Mouse (Mus musculus): Measurements from ENCODE around the gene Zglp1. TPM values are rescaled to one million over a fixed set of nuclear protein-coding genes. Genes with fewer than 3 reads are reported as not detected.
"Not testable (repeated sequence)": the region's sequence is repeated elsewhere in the genome, so short reads cannot be mapped to it uniquely, and the experiment has no call there.

Gene Zglp1
- total RNA-seq, 2 experiments from 2014 or later, result 1.3 TPM; not detected in 1

GRCm38 (mm10) chr9:21051578-21051977 lies 15.3 kb downstream of the Zglp1 start:
- no peak for DNase-seq (ENCODE audit: extremely low spot score in 1 of 2, low spot score in 2 of 2)
- Histone ChIP-seq H3K27ac (no peak overlapping the region), H3K4me3 (no peak overlapping the region)
- intact Hi-C loops (cut with DNase I), result no loop called here
- TF ChIP-seq CTCF (IDR thresholded peaks at IDR 0.05), result no peak

DNA sequence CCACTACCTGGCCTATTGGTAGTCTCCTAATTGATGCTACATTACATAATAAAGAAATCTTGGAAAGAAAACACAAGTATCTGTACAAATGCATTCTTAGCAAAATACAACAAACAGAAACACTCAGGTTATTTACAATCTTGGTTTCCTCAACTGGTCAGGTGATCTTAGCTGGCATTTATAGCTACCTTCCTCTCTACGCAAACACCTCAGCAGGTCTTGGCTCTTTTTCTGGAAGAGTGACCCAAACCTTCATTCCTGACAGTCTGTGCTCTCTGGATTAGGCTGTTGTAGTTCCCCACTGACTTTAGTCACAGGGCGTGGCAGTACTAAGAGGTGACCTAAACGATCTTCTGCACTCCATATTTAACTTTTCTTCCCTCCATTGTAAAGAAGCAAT lies 21.7 kb downstream of the Zglp1 start:
- no peak for TF ChIP-seq CTCF (IDR thresholded peaks at IDR 0.05)
- no peak overlapping the region for H3K27ac ChIP-seq

DNA sequence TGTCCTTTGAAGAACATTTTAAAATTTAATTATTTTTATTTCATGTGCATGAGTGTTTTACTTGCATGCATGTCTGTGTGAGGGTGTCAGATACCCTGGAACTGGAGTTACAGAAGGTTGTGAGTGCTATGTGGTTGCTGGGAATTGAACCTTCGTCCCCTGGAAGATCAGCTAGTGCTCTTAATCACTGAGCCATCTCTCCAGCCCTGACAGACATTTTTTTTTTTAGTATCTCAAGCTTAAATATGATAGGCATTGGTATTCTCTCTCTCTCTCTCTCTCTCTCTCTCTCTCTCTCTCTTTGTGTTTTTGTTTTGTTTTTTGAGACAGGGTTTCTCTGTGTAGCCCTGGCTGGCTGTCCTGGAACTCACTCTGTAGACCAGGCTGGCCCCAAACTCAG lies 22.1 kb downstream of the Zglp1 start:
- H3K27ac ChIP-seq; DNase-seq (ENCODE audit: extremely low spot score in 1 of 2, low spot score in 2 of 2); H3K4me3 ChIP-seq; intact Hi-C loops (cut with DNase I): not testable (repeated sequence)

More for the DNA sequence above, 21.7 kb downstream of the Zglp1 start:
- intact Hi-C loops (cut with DNase I), result no loop called here
- H3K4me3 ChIP-seq, result no peak overlapping the region
- DNase-seq (ENCODE audit: extremely low spot score in 1 of 2, low spot score in 2 of 2), result no peak

DNA sequence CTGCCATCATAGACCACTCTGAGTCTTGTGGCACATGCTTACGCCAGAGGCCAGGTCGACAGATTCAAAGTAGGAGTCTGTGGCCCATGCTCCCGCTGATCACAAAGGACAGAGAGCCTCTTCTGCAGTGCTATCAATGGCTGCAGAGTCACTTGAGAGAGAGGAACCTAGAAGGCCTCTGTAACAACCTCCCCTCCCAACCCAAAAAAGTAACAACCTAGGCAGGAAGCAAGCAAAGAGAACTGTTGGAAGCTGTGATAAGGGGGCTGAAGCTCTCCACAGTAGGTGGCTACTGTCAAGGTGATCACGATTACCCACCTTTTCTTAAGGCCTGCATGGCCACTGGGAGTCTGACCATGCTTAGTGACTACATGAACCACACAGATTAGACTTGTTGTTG lies 23.3 kb downstream of the Zglp1 start:
- Histone ChIP-seq H3K4me3 (no peak overlapping the region), H3K27ac (no peak overlapping the region)
- intact Hi-C loops (cut with DNase I), result no loop called here
- DNase-seq (ENCODE audit: extremely low spot score in 1 of 2, low spot score in 2 of 2), result no peak
- TF ChIP-seq CTCF (IDR thresholded peaks at IDR 0.05), result no peak

GRCm38 (mm10) chr9:21041308-21041707 lies 25.6 kb downstream of the Zglp1 start:
- no peak overlapping the region for H3K4me3 ChIP-seq
- intact Hi-C loops (cut with DNase I), result loop anchor here (1.0 to 2.0 kb wide), 2 partner anchors 22 to 31 kb away; partner anchors contain the start of genes Fdx1l and Gm49373
- TF ChIP-seq CTCF (IDR thresholded peaks at IDR 0.05), result no peak
- peak; percentile 63 to 73 for DNase-seq (ENCODE audit: extremely low spot score in 1 of 2, low spot score in 2 of 2)
- peak overlapping the region; percentile 87; the same call in 1 of the 2 replicates for H3K27ac ChIP-seq

DNA sequence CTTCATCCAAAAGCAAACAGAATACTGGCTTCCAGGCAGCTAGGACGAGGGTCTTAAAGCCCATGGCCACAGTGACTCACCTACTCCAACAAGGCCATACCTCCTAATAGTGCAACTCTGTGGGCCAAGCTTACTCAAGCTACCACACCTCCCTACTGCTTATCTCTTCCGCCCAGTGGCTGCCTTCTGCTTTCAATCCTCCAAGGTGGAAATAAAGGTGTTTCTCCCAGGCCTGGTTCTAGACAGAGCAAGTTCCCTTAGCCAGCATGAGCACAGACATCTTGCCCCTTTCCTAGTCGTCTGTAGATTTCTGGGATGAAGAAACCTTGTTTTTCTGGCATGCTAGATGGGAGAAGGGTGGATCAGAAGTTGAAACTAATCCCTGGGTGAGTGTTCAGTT lies 27.1 kb downstream of the Zglp1 start:
- no peak for TF ChIP-seq CTCF (IDR thresholded peaks at IDR 0.05)
- no peak for DNase-seq (ENCODE audit: extremely low spot score in 1 of 2, low spot score in 2 of 2)
- peak overlapping the region; percentile 58 for H3K27ac ChIP-seq
- H3K4me3 ChIP-seq, result no peak overlapping the region
- intact Hi-C loops (cut with DNase I), result loop anchor here (2.0 kb wide), 1 partner anchor 33 kb away; the partner anchor contains the start of genes Fdx1l and Gm49373

- peak; percentile 50 to 57 for DNase-seq (ENCODE audit: extremely low spot score in 1 of 2, low spot score in 2 of 2)
- Histone ChIP-seq H3K4me3 (peak overlapping the region; percentile 28), H3K27ac (peak overlapping the region; percentile 69)
- intact Hi-C loops (cut with DNase I), result no loop called here
- TF ChIP-seq CTCF (IDR thresholded peaks at IDR 0.05), result no peak
Measured at GRCm38 (mm10) chr9:21037481-21037891, 29.4 kb downstream of the Zglp1 start.

DNA sequence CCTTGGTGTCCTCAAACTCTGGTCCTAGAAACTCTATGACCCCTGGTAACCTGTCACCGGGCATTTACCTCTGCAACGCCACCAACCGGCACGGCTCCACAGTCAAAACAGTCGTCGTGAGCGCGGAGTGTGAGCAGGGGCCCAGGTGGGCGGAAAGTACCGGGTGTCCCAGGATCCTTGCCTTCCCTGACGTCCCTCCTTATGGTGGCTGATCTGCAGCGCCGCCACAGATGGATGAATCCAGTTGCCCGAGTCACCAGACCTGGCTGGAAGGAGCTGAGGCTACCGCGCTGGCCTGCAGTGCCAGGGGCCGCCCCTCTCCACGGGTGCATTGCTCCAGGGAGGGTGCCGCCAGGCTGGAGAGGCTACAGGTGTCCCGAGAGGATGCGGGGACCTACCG lies 30.2 kb downstream of the Zglp1 start:
- TF ChIP-seq CTCF (IDR thresholded peaks at IDR 0.05), result no peak
- Histone ChIP-seq H3K4me3 (0 out of 2 replicates have a peak overlapping the region, but pooled peaks have one; percentile 6), H3K27ac (peak overlapping the region; percentile 69; the same call in 1 of the 2 replicates)
- intact Hi-C loops (cut with DNase I), result no loop called here
- peak; percentile 24 to 28 for DNase-seq (ENCODE audit: extremely low spot score in 1 of 2, low spot score in 2 of 2)

GRCm38 (mm10) chr9:21036161-21036560 lies 30.7 kb downstream of the Zglp1 start:
- DNase-seq (ENCODE audit: extremely low spot score in 1 of 2, low spot score in 2 of 2), result no peak
- intact Hi-C loops (cut with DNase I), result no loop called here
- H3K4me3 ChIP-seq, result 0 out of 2 replicates have a peak overlapping the region, but pooled peaks have one; percentile 11
- peak overlapping the region; percentile 50 for H3K27ac ChIP-seq
- TF ChIP-seq CTCF (IDR thresholded peaks at IDR 0.05), result no peak

GRCm38 (mm10) chr9:21035586-21035985 lies 31.3 kb downstream of the Zglp1 start:
- DNase-seq (ENCODE audit: extremely low spot score in 1 of 2, low spot score in 2 of 2), result peak in 1 of 2 experiments; percentile 24
- intact Hi-C loops (cut with DNase I), result no loop called here
- no peak for TF ChIP-seq CTCF (IDR thresholded peaks at IDR 0.05)
- peak overlapping the region; percentile 19; the same call in 1 of the 2 replicates for H3K4me3 ChIP-seq
- peak overlapping the region; percentile 50 for H3K27ac ChIP-seq

DNA sequence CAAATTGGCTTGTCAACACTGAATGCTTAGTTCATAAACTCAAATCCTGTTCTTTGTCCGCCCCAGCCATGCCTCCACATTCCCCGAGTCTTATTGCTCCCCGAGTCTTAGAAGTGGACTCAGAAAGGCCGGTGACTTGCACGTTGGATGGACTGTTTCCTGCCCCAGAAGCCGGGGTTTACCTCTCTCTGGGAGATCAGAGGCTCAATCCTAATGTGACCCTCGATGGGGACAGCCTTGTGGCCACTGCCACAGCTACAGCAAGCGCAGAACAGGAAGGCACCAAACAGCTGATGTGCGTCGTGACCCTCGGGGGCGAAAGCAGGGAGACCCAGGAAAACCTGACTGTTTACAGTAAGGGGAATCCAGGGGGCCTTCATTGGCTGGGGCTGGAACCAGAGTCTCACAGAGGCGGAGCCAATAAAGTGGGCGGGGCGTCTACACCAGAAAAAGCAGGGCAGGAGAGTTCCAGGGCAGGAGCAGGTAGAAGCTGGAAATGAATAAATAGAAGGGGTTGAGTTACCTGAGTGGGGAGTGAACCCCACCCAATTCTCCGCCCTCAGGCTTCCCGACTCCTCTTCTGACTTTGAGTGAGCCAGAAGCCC lies 32.3 kb downstream of the Zglp1 start:
- Histone ChIP-seq H3K4me3 (peak overlapping the region; percentile 24; the same call in 1 of the 2 replicates), H3K27ac (peak overlapping the region; percentile 24; the same call in 1 of the 2 replicates)
- DNase-seq (ENCODE audit: extremely low spot score in 1 of 2, low spot score in 2 of 2), result peak in 1 of 2 experiments; percentile 14
- TF ChIP-seq CTCF (IDR thresholded peaks at IDR 0.05), result no peak
- intact Hi-C loops (cut with DNase I), result loop anchor here (5.0 kb wide), 2 partner anchors 58 to 103 kb away; partner anchors contain the start of genes Gm38431 and Raver1

GRCm38 (mm10) chr9:21033136-21033535 lies 33.8 kb downstream of the Zglp1 start:
- Histone ChIP-seq H3K27ac (peak overlapping the region; percentile 93), H3K4me3 (peak overlapping the region; percentile 64)
- TF ChIP-seq CTCF (IDR thresholded peaks at IDR 0.05), result no peak
- intact Hi-C loops (cut with DNase I), result loop anchor here (5.0 kb wide), 2 partner anchors 59 to 104 kb away; partner anchors contain the start of genes Gm38431 and Raver1
- DNase-seq (ENCODE audit: extremely low spot score in 1 of 2, low spot score in 2 of 2), result peak; percentile 66 to 69
